Mouse (Mus musculus) liver, embryonic 16.5 days (tissue): ENCODE results near the gene Slain2. TPM values are rescaled to one million over a fixed set of nuclear protein-coding genes. Genes with fewer than 3 reads are reported as not detected.

Experiments
- ATAC-seq: fragments of 200-750 bp; cut with Nextera tagmentation; 2 replicates; pipeline ENCODE4 v1.8.0; 2017; ENCODE audit warnings: low read depth, mild to moderate bottlenecking, moderate number of reproducible peaks, moderate library complexity
- H3K27ac ChIP-seq: fragments of 300-500 bp; sonication (generic); 2 replicates; pipeline ENCODE4 v1.5.1; 2014; ENCODE audit warnings: mild to moderate bottlenecking, low read length
- H3K27me3 ChIP-seq: fragments of 300-500 bp; sonication (generic); 2 replicates; pipeline ENCODE4 v1.6.1; 2014; ENCODE audit warnings: low read depth, low read length, mixed read lengths; ENCODE audit not compliant: control insufficient read depth, insufficient read depth
- H3K36me3 ChIP-seq: fragments of 300-500 bp; sonication (generic); 2 replicates; pipeline ENCODE4 v1.6.1; 2014; ENCODE audit warnings: mild to moderate bottlenecking; ENCODE audit not compliant: control insufficient read depth, insufficient read depth
- H3K4me1 ChIP-seq: fragments of 300-500 bp; sonication (generic); 2 replicates; pipeline ENCODE4 v1.6.1; 2014; ENCODE audit warnings: low read depth, low read length, mixed read lengths; ENCODE audit not compliant: control insufficient read depth
- H3K4me2 ChIP-seq: fragments of 300-500 bp; sonication (generic); 2 replicates; pipeline ENCODE4 v1.6.1; 2014; ENCODE audit warnings: low read depth, low read length, mixed read lengths
- H3K4me3 ChIP-seq: fragments of 300-500 bp; sonication (generic); 2 replicates; pipeline ENCODE4 v1.5.1; 2014; ENCODE audit warnings: low read depth, mild to moderate bottlenecking, low read length
- H3K9ac ChIP-seq: fragments of 300-500 bp; sonication (generic); 2 replicates; pipeline ENCODE4 v1.6.1; 2014; ENCODE audit warnings: low read depth, low read length
- H3K9me3 ChIP-seq: fragments of 300-500 bp; sonication (generic); replicated peaks from 2 replicates; pipeline ENCODE4 v1.6.1; 2016; ENCODE audit warnings: low read length; ENCODE audit not compliant: control insufficient read depth
- WGBS: fragments of 180-500 bp; shearing (Covaris S2); extraction: QIAGEN DNeasy Blood & Tissue Kit; methylation state at CpG from one replicate; pipeline ENCODE4 v1.1.7; 2014; ENCODE audit not compliant: insufficient replicate concordance; 5-methylcytosine and 5-hydroxymethylcytosine counted together
- polyA plus RNA-seq: library from polyadenylated mRNA; unstranded; fragments of >200 nt; fragmentation: Nextera tagmentation; extraction: Ambion mirVana; gene quantifications from 2 replicates; pipeline ENCODE4 v1.2.1, GENCODE M21; 2015

Gene Slain2
- polyA plus RNA-seq, 1 experiment from 2014 or later = 3.2 TPM

- no peaks in the 10 kb centered on the region for H3K9me3 ChIP-seq
- H3K36me3 ChIP-seq = no peaks in the 10 kb centered on the region
- H3K27me3 ChIP-seq = no peaks in the 10 kb centered on the region
- no peaks in the 10 kb centered on the region for H3K4me1 ChIP-seq
- no peak overlapping the region for H3K4me2 ChIP-seq
- no peak overlapping the region for H3K4me3 ChIP-seq
- no peak for ATAC-seq
- H3K27ac ChIP-seq = no peak overlapping the region
- 9% methylated on average over 5 of the region's 5 CpGs for WGBS
- H3K9ac ChIP-seq = no peak overlapping the region
Observed at GRCm38 (mm10) chr5:72879736-72880135, 34.4 kb upstream of the Slain2 start.

GRCm38 (mm10) chr5:72881748-72882411, 32.2 kb upstream of the Slain2 start:
- ATAC-seq = no peak
- no peak overlapping the region for H3K4me2 ChIP-seq

GRCm38 (mm10) chr5:72882412-72882765, 31.7 kb upstream of the Slain2 start:
- peak; percentile 76 for ATAC-seq
- no peaks in the 10 kb centered on the region for H3K36me3 ChIP-seq
- 17% methylated on average over 2 of the region's 2 CpGs for WGBS

More at GRCm38 (mm10) chr5:72881748-72882411, 32.2 kb upstream of the Slain2 start:
- Histone ChIP-seq H3K9ac (no peak overlapping the region), H3K27me3 (no peaks in the 10 kb centered on the region), H3K4me1 (no peaks in the 10 kb centered on the region), H3K9me3 (no peaks in the 10 kb centered on the region), H3K4me3 (no peak overlapping the region), H3K36me3 (no peaks in the 10 kb centered on the region), H3K27ac (no peak overlapping the region)
- WGBS = 68% methylated on average over 12 of the region's 12 CpGs

GRCm38 (mm10) chr5:72883706-72884105, 30.4 kb upstream of the Slain2 start:
- no peak overlapping the region for H3K4me2 ChIP-seq
- H3K27ac ChIP-seq = no peak overlapping the region
- H3K9ac ChIP-seq = no peak overlapping the region
- ATAC-seq = no peak
- no peaks in the 10 kb centered on the region for H3K36me3 ChIP-seq
- no peaks in the 10 kb centered on the region for H3K27me3 ChIP-seq
- H3K4me1 ChIP-seq = no peaks in the 10 kb centered on the region
- H3K9me3 ChIP-seq = no peaks in the 10 kb centered on the region
- no peak overlapping the region for H3K4me3 ChIP-seq
- 54% methylated on average over 3 of the region's 3 CpGs for WGBS

More at GRCm38 (mm10) chr5:72882412-72882765, 31.7 kb upstream of the Slain2 start:
- Histone ChIP-seq H3K9me3 (no peaks in the 10 kb centered on the region), H3K4me2 (no peak overlapping the region), H3K4me3 (no peak overlapping the region), H3K27ac (no peak overlapping the region), H3K9ac (no peak overlapping the region), H3K4me1 (no peaks in the 10 kb centered on the region), H3K27me3 (no peaks in the 10 kb centered on the region)

- Histone ChIP-seq H3K4me2 (no peak overlapping the region), H3K9ac (no peak overlapping the region), H3K36me3 (no peaks in the 10 kb centered on the region), H3K4me1 (no peaks in the 10 kb centered on the region), H3K27me3 (no peaks in the 10 kb centered on the region), H3K27ac (no peak overlapping the region), H3K9me3 (no peaks in the 10 kb centered on the region), H3K4me3 (no peak overlapping the region)
- 80% methylated on average over 18 of the region's 19 CpGs for WGBS
- ATAC-seq = no peak
Observed at GRCm38 (mm10) chr5:72886458-72887222, 27.5 kb upstream of the Slain2 start.

GRCm38 (mm10) chr5:72888260-72888659, 25.8 kb upstream of the Slain2 start:
- Histone ChIP-seq H3K9me3 (no peaks in the 10 kb centered on the region), H3K27me3 (no peaks in the 10 kb centered on the region), H3K4me2 (no peak overlapping the region), H3K36me3 (no peaks in the 10 kb centered on the region), H3K9ac (no peak overlapping the region), H3K4me1 (no peaks in the 10 kb centered on the region), H3K27ac (no peak overlapping the region), H3K4me3 (no peak overlapping the region)
- ATAC-seq = no peak
- WGBS = 79% methylated on average over 7 of the region's 7 CpGs

- Histone ChIP-seq H3K9ac (no peak overlapping the region), H3K4me3 (no peak overlapping the region), H3K4me1 (peaks cover under 1% of the 10 kb centered on the region; the same call in 1 of the 2 replicates), H3K9me3 (no peaks in the 10 kb centered on the region), H3K27ac (no peak overlapping the region), H3K27me3 (no peaks in the 10 kb centered on the region), H3K4me2 (no peak overlapping the region), H3K36me3 (no peaks in the 10 kb centered on the region)
- 1% methylated on average over 12 of the region's 12 CpGs for WGBS
- ATAC-seq = peak; percentile 56
Observed at GRCm38 (mm10) chr5:72891534-72891933, 22.6 kb upstream of the Slain2 start.

GRCm38 (mm10) chr5:72893987-72894386, 20.1 kb upstream of the Slain2 start:
- H3K36me3 ChIP-seq = no peaks in the 10 kb centered on the region
- no peak overlapping the region for H3K4me3 ChIP-seq
- peaks cover 6% of the 10 kb centered on the region for H3K4me1 ChIP-seq
- no peak overlapping the region for H3K27ac ChIP-seq
- ATAC-seq = no peak
- H3K9me3 ChIP-seq = no peaks in the 10 kb centered on the region
- no peaks in the 10 kb centered on the region for H3K27me3 ChIP-seq
- H3K4me2 ChIP-seq = no peak overlapping the region
- no peak overlapping the region for H3K9ac ChIP-seq
- WGBS = 48% methylated on average over 5 of the region's 5 CpGs

- H3K9me3 ChIP-seq = no peaks in the 10 kb centered on the region
- H3K9ac ChIP-seq = no peak overlapping the region
- WGBS = 79% methylated on average over 11 of the region's 11 CpGs
- no peak overlapping the region for H3K4me2 ChIP-seq
- ATAC-seq = no peak
- H3K27ac ChIP-seq = no peak overlapping the region
- H3K27me3 ChIP-seq = no peaks in the 10 kb centered on the region
- no peak overlapping the region for H3K4me3 ChIP-seq
- peaks cover 6% of the 10 kb centered on the region for H3K4me1 ChIP-seq
- no peaks in the 10 kb centered on the region for H3K36me3 ChIP-seq
Observed at GRCm38 (mm10) chr5:72895261-72895660, 18.8 kb upstream of the Slain2 start.
